In genomic region chr3:51158449-51158848, GRCm38 (mm10) we compare ENCODE assay signal across 14 mouse cellular contexts.
"Had no signal": no experiment of that assay in that cellular context is flagged by ENCODE, and none has a peak within 500 bp of the region (broad histone marks: within the 10 kb centered on the region; RNA-seq: fewer than 3 reads in every experiment).

No protein-coding gene starts in this region.

- H3K4me2 ChIP-seq: limb, embryonic 13.5 days; neural tube, embryonic 13.5 days; stomach, embryonic 15.5 days had no signal

- H3K27ac ChIP-seq: limb, embryonic 13.5 days; stomach, embryonic 15.5 days had no signal

- H3K9ac ChIP-seq: limb, embryonic 13.5 days; neural tube, embryonic 13.5 days; stomach, embryonic 15.5 days had no signal

- H3K4me3 ChIP-seq: limb, embryonic 13.5 days; neural tube, embryonic 13.5 days; stomach, embryonic 15.5 days had no signal

- DNase-seq: kidney, adult 8-10 months; kidney, postnatal 36 days; layer of hippocampus, adult 9-11 months; layer of hippocampus, postnatal 36 days; lung, adult 18-20 months; right cerebral cortex, postnatal 14 days; thymus, adult 2 months; thymus, postnatal 25 days had no signal

- H3K36me3 ChIP-seq: limb, embryonic 13.5 days; neural tube, embryonic 13.5 days; stomach, embryonic 15.5 days had no signal

- H3K27me3 ChIP-seq: limb, embryonic 13.5 days; neural tube, embryonic 13.5 days; stomach, embryonic 15.5 days had no signal

- ATAC-seq: inflammation-experienced regulatory T-cells, adult 6 months; intestine, postnatal 0 days; midbrain, embryonic 16.5 days had no signal

- H3K9me3 ChIP-seq: limb, embryonic 13.5 days; neural tube, embryonic 13.5 days; stomach, embryonic 15.5 days had no signal
